Mouse (Mus musculus): Measurements from ENCODE around the gene Prima1.

Gene Prima1

GRCm38 (mm10) chr12:103226121-103226520 lies 15.8 kb downstream of the Prima1 start:
- in situ Hi-C loops (cut with MboI, MseI) = no loop called here

- in situ Hi-C loops (cut with MboI, MseI) = no loop called here
Measured at GRCm38 (mm10) chr12:103223671-103224070, 18.3 kb downstream of the Prima1 start.

- in situ Hi-C loops (cut with MboI, MseI) = no loop called here
Measured at GRCm38 (mm10) chr12:103215877-103216610, 25.9 kb downstream of the Prima1 start.

GRCm38 (mm10) chr12:103214797-103215196 lies 27.2 kb downstream of the Prima1 start:
- in situ Hi-C loops (cut with MboI, MseI) = no loop called here

GRCm38 (mm10) chr12:103214270-103214669 lies 27.7 kb downstream of the Prima1 start:
- in situ Hi-C loops (cut with MboI, MseI) = no loop called here

GRCm38 (mm10) chr12:103213591-103213990 lies 28.4 kb downstream of the Prima1 start:
- in situ Hi-C loops (cut with MboI, MseI) = no loop called here

GRCm38 (mm10) chr12:103211078-103211477 lies 30.9 kb downstream of the Prima1 start:
- in situ Hi-C loops (cut with MboI, MseI) = no loop called here

GRCm38 (mm10) chr12:103209581-103209980 lies 32.4 kb downstream of the Prima1 start:
- in situ Hi-C loops (cut with MboI, MseI) = no loop called here

- in situ Hi-C loops (cut with MboI, MseI) = no loop called here
Measured at GRCm38 (mm10) chr12:103205561-103205960, 36.4 kb downstream of the Prima1 start.

- in situ Hi-C loops (cut with MboI, MseI) = no loop called here
Measured at GRCm38 (mm10) chr12:103202592-103203544, 39.1 kb downstream of the Prima1 start.

- in situ Hi-C loops (cut with MboI, MseI) = loop anchor here (10.0 kb wide), 1 partner anchor 1412 kb away; no protein-coding TSS in a partner anchor
Measured at GRCm38 (mm10) chr12:103192996-103193395, 49.0 kb downstream of the Prima1 start.

- in situ Hi-C loops (cut with MboI, MseI) = loop anchor here (10.0 kb wide), 1 partner anchor 1415 kb away; no protein-coding TSS in a partner anchor
Measured at GRCm38 (mm10) chr12:103189771-103190170, 52.2 kb downstream of the Prima1 start.

GRCm38 (mm10) chr12:103188223-103188622 lies 53.7 kb downstream of the Prima1 start:
- in situ Hi-C loops (cut with MboI, MseI) = no loop called here

- in situ Hi-C loops (cut with MboI, MseI) = no loop called here
Measured at GRCm38 (mm10) chr12:103187020-103187419, 54.9 kb downstream of the Prima1 start.

GRCm38 (mm10) chr12:103183057-103183456 lies 58.9 kb downstream of the Prima1 start:
- in situ Hi-C loops (cut with MboI, MseI) = no loop called here

- in situ Hi-C loops (cut with MboI, MseI) = no loop called here
Measured at GRCm38 (mm10) chr12:103168892-103169291, 73.1 kb downstream of the Prima1 start.

GRCm38 (mm10) chr12:103164101-103165030 lies 77.6 kb downstream of the Prima1 start:
- in situ Hi-C loops (cut with MboI, MseI) = no loop called here

GRCm38 (mm10) chr12:103163596-103163995 lies 78.4 kb downstream of the Prima1 start:
- in situ Hi-C loops (cut with MboI, MseI) = no loop called here

GRCm38 (mm10) chr12:103160721-103161120 lies 81.2 kb downstream of the Prima1 start:
- in situ Hi-C loops (cut with MboI, MseI) = no loop called here

GRCm38 (mm10) chr12:103159016-103159415 lies 82.9 kb downstream of the Prima1 start:
- in situ Hi-C loops (cut with MboI, MseI) = no loop called here

All from regulatory T cell (primary cell).